Mouse (Mus musculus) embryonic fibroblast, embryonic 13.5 days (primary cell): ENCODE data around the gene Gpcpd1. TPM values are rescaled to one million over a fixed set of nuclear protein-coding genes. Genes with fewer than 3 reads are reported as not detected.
A peak's percentile ranks its signal among the peaks of the same experiment; 100 is the strongest.

Experiments used
- H3K27ac ChIP-seq: 2 replicates; pipeline ENCODE4 v1.5.1; 2012; ENCODE audit warnings: low read length, control low read depth, inconsistent platforms; ENCODE audit not compliant: insufficient read depth
- H3K4me1 ChIP-seq: 2 replicates; pipeline ENCODE4 v1.6.1; 2011; ENCODE audit warnings: low read length; ENCODE audit not compliant: control insufficient read depth, insufficient read depth
- H3K4me3 ChIP-seq: 2 replicates; pipeline ENCODE4 v1.5.1; 2011; ENCODE audit warnings: mild to moderate bottlenecking, control low read depth, low read length; ENCODE audit not compliant: insufficient read depth
- CTCF ChIP-seq: IDR thresholded peaks from 2 replicates; pipeline ENCODE4 v1.5.1; 2011; ENCODE audit warnings: mild to moderate bottlenecking, control low read depth, low read length, moderate library complexity, borderline replicate concordance; ENCODE audit not compliant: insufficient read depth
- POLR2A ChIP-seq: IDR thresholded peaks from 2 replicates; pipeline ENCODE4 v1.6.1; 2011; ENCODE audit warnings: low read depth, mild to moderate bottlenecking, control low read depth, low read length, moderate library complexity
- polyA plus RNA-seq: library from polyadenylated mRNA; stranded (reverse); fragments of >200 nt; gene quantifications from 2 replicates; pipeline ENCODE4 v1.2.4, GENCODE M21; 2011; ENCODE audit warnings: low read depth; ENCODE audit not compliant: missing spikeins, insufficient read length

The Gpcpd1 gene
- polyA plus RNA-seq, 1 experiment: 36.2 TPM

DNA sequence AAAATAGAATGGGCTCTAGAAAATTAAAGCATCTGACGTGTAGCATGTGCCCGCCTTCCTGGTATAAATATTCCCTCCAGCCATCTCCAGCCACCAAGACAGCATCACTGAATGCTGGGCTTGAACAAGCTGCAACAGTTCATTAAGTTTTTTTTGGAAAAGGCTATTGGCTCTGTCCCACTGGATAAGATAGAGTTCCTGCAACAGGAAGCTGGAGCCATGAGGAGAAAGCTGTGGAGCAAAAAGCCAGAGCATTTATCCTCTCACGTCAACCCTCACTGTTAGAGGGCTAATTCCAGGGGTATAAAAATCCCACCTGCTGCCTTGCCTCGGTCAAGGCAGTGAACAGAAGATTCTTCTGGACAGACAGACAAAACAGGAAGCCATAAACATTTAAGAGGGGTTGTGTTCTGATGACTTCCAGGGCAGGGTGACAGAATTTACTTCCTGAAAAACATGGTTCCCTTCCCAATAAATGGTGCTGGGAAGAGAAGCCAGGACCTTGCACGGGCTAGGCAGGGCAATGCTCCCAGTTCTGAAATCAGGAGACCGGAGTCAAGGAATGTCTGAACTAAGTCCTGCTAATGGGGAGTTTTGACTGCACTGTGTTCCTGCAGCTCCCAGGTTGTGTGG, 2.5 kb upstream of the Gpcpd1 start:
- H3K4me1 ChIP-seq: peaks cover 4% of the 10 kb centered on the region; the same call in 1 of the 2 replicates
- no peak overlapping the region for H3K27ac ChIP-seq
- no peak overlapping the region for H3K4me3 ChIP-seq
- TF ChIP-seq CTCF (no peak), POLR2A (no peak)

DNA sequence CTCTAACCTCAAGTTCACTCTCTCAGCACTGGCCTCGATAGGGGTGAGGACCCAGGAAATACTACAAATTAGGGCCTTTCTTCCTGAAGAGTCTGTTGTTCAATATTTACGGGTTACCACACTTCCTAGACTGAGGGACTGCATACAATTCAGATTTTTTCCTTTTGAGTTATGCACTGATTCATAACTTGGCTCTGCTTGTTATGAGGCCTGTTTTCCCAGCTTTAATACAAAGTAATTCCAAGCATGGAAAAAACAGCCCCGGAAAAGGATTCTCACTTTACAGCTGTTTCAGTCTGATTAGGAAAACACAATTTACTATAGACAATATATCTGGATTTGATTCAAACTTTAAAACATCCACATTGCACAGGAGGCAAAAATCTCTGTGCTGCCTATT, 1.5 kb downstream of the Gpcpd1 start:
- TF ChIP-seq CTCF (no peak), POLR2A (no peak)
- Histone ChIP-seq H3K27ac (peak overlapping the region; percentile 64), H3K4me1 (peaks cover 4% of the 10 kb centered on the region; the same call in 1 of the 2 replicates), H3K4me3 (no peak overlapping the region)

DNA sequence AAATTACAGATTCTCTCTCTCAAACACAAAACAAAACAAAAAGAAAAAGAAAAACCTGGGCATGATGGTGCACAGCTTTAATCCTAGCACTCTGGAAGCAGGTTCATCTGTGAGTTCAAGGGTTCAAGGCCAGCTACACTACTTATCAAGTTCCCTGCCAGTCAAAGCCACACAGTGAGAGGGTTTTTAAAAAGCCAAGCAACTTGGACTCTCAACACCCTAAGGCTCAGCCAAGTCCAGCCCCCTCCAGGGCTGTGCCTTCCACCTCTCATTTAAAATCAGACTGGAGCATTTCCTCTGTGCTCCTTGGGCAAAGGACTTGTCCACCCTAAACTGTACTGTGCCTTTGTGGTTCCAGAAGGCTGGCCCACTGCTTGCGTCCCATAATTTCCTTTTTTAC, 3.3 kb downstream of the Gpcpd1 start:
- peaks cover 4% of the 10 kb centered on the region; the same call in 1 of the 2 replicates for H3K4me1 ChIP-seq
- H3K4me3 ChIP-seq: no peak overlapping the region
- H3K27ac ChIP-seq: no peak overlapping the region
- TF ChIP-seq POLR2A (no peak), CTCF (no peak)

DNA sequence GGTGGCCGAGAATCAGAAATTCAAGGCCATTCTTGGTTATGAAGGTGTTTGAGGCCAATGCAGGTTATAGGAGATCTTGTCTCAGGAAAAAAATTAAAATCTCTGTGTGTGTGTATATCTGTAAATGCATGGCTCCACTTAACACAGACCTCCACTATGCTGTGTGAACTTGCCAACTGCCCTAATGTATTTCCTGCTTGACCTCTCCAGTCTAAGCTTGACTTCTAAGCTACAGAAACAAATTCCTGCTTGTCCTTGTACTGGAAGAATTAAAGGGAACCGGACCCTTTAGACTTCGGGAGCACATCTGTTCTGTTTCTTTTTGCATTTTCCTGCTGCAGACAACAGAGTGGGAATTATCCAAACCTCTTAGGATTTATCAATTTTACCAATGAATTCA, 4.4 kb downstream of the Gpcpd1 start:
- Histone ChIP-seq H3K4me1 (peaks cover 4% of the 10 kb centered on the region; the same call in 1 of the 2 replicates), H3K27ac (no peak overlapping the region), H3K4me3 (no peak overlapping the region)
- no peak for TF ChIP-seq POLR2A
- TF ChIP-seq CTCF: no peak

DNA sequence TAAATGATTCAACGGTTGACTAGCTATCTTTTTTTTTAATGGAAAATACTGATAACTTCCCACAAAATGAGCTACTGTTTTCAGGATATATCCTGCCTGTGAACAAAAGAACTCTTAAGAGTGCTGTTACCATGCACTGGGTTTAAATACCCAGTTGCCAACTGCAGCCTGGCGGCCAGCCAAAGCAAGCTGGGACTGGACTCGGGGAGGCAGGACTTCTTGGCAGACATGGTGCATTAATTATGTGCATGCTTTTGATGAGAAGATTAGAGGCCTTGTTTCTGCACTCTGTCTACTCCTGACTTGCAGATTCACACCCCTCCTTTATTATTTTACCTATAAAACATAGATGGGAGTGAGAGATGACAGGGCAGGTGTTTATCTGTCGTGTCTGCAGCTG, 5.3 kb downstream of the Gpcpd1 start:
- peaks cover 4% of the 10 kb centered on the region; the same call in 1 of the 2 replicates for H3K4me1 ChIP-seq
- no peak overlapping the region for H3K27ac ChIP-seq
- no peak for TF ChIP-seq CTCF
- no peak for TF ChIP-seq POLR2A
- H3K4me3 ChIP-seq: no peak overlapping the region

DNA sequence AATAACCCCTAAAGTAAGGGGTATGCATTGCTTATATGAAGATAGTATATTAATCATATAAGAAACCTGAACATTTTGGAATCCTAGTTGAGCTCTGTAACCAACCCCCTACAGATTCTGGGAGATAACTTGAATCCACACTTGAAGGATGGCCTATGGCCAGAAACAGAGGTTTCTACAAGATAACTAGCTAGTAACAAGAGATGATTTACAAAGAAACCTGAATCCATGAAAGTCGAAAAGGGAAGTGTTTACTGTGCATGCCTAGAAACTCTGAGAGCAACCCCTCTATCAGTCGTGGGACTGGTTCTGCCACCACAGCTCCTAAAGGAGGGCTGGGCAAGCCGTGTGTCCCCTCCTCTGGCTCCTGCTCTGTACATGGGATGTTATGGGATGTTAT, 7.8 kb downstream of the Gpcpd1 start:
- no peak overlapping the region for H3K27ac ChIP-seq
- TF ChIP-seq POLR2A (no peak), CTCF (no peak)
- H3K4me1 ChIP-seq: no peaks in the 10 kb centered on the region
- no peak overlapping the region for H3K4me3 ChIP-seq

DNA sequence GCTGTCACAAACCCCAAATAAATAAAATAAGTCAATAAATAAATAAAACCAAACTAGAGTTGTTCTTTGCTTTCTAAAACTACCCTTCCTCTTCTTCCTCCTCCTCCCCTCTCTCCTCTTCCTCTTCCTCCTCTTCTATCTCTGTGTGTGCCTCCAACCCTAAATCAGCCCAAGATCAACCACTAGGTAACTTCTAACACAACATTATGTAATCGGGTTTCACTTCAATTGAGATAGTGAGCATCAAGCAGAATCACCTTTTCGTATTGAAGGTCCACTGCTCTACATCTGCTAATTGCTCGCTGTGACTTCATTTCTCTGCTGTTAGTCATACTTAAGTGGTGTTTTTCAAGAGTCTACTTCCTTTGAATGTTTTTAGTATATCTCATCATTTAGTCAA, 8.8 kb downstream of the Gpcpd1 start:
- Histone ChIP-seq H3K27ac (peak overlapping the region; percentile 80), H3K4me1 (no peaks in the 10 kb centered on the region), H3K4me3 (no peak overlapping the region)
- no peak for TF ChIP-seq CTCF
- no peak for TF ChIP-seq POLR2A

DNA sequence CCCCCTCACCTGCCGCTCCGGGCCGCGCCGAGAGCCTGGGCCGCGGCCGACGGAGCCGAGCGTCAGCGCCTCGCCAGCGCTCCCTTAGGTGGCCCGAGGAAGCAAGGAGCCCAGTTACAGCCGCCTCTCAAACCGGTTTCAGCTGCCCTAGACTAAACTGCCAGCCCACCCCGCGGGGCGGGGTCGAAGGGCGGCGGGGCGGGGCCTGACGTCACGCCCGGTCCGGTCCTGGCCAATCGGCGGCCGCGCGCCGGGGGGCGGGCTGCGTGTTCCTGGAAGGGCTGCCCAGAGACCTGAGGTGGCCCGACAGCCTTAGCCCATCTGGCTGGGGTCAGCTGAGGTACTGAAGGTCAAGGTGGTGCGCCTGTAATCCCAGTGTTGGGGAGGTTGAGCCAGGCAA, 9.5 kb downstream of the Gpcpd1 start:
- Histone ChIP-seq H3K27ac (peak overlapping the region; percentile 91), H3K4me3 (peak overlapping the region; percentile 89; the same call in 1 of the 2 replicates), H3K4me1 (no peaks in the 10 kb centered on the region)
- TF ChIP-seq CTCF (no peak), POLR2A (peak; percentile 74)

DNA sequence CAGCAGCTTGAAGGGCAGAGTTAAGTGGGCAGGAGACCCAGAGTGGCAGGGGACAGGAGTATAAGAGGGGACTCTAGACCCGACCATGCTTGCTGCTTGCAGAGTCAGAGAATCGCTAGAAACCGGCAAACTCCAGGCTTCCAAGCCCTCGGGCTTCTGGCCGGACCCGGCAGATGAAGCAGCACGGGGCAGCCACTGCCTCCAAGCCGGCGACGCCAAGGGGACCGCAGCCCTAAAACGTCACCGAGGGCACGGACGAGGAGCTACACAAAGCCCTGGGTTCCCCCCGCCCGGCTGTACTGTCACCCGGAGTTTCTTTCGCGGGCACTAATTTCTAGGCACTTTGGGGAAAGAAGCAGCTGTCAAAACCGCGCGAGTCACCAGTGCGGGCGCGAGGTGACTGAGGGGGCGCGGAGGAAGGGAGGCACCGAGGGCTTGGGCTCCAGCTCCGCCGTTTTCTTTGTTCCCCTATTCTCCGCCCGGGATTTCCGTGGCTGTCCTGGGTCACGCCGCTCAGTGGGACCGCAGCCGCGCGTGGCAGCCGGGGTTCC, 10.0 kb downstream of the Gpcpd1 start:
- H3K4me1 ChIP-seq: no peaks in the 10 kb centered on the region
- peak overlapping the region; percentile 91 for H3K27ac ChIP-seq
- TF ChIP-seq CTCF (no peak), POLR2A (no peak)
- peak overlapping the region; percentile 89 for H3K4me3 ChIP-seq

DNA sequence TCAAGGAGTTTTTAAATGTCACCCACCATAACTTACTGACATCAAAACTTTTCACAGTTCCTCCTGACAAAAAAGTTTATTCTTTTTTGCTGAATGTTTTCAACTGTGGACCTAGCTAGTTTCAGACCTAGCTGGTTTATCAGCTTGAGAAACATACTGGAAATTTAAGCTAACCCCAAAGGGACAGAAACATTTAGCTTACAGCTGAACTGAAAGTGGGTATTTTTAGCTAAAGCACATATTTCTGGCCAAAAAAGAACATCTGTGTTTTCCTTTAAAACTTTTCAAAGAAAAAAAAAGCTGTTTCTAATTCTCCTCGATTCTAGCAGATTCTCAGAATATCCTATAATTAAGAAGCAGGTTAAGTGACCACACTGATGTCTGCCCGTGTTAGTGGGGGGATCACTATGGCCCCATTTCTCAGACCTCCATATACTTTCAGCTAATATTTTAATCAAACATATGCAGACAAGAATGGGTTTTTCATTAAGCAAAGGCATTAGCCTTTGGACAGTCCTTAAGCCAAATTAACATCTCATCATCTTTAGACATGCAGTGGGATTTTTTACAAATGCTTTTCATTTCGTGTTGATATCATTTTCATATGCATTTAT, 10.9 kb downstream of the Gpcpd1 start:
- Histone ChIP-seq H3K4me1 (no peaks in the 10 kb centered on the region; the same call in 1 of the 2 replicates), H3K27ac (peak overlapping the region; percentile 11; the same call in 1 of the 2 replicates), H3K4me3 (no peak overlapping the region)
- no peak for TF ChIP-seq POLR2A
- no peak for TF ChIP-seq CTCF
